Mouse (Mus musculus) small intestine, adult 2 months (tissue): ENCODE measurements around the gene Rsph1. TPM values are rescaled to one million over a fixed set of nuclear protein-coding genes. Genes with fewer than 3 reads are reported as not detected.
A peak's percentile ranks its signal among the peaks of the same experiment; 100 is the strongest.

ENCODE experiments used
- H3K27ac ChIP-seq: fragments of 200-500 bp; 2 replicates; pipeline ENCODE4 v1.5.1; 2012; ENCODE audit warnings: low read depth, low read length, control low read depth, inconsistent platforms; ENCODE audit not compliant: insufficient read depth
- H3K27me3 ChIP-seq: fragments of 200-500 bp; 2 replicates; pipeline ENCODE4 v1.6.1; 2012; ENCODE audit warnings: mild to moderate bottlenecking, moderate library complexity, low read length, inconsistent platforms; ENCODE audit not compliant: control insufficient read depth, insufficient read depth
- H3K36me3 ChIP-seq: fragments of 200-500 bp; 2 replicates; pipeline ENCODE4 v1.6.1; 2012; ENCODE audit warnings: mild to moderate bottlenecking, low read length, control low read depth, inconsistent platforms; ENCODE audit not compliant: control insufficient read depth, insufficient read depth
- H3K4me1 ChIP-seq: fragments of 200-500 bp; 2 replicates; pipeline ENCODE4 v1.6.1; 2012; ENCODE audit warnings: low read length, inconsistent platforms, mixed read lengths; ENCODE audit not compliant: control insufficient read depth, insufficient read depth, insufficient read length
- H3K4me3 ChIP-seq: fragments of 200-500 bp; 2 replicates; pipeline ENCODE4 v1.5.1; 2012; ENCODE audit warnings: low read depth, mild to moderate bottlenecking, control low read depth, inconsistent platforms, low read length, moderate library complexity
- CTCF ChIP-seq: fragments of 200-500 bp; IDR thresholded peaks from 2 replicates; pipeline ENCODE4 v1.5.1; 2012; ENCODE audit warnings: low read depth, mild to moderate bottlenecking, control low read depth, inconsistent platforms, low read length, moderate library complexity, mixed read lengths; ENCODE audit not compliant: insufficient replicate concordance, insufficient read length; ENCODE audit errors: extremely low read depth
- POLR2A ChIP-seq: fragments of 200-500 bp; IDR thresholded peaks from 2 replicates; pipeline ENCODE4 v1.6.1; 2012; ENCODE audit warnings: low read depth, mild to moderate bottlenecking, control low read depth, inconsistent platforms, low read length, moderate library complexity
- WGBS: fragments of 180-500 bp; shearing (Covaris S2); methylation state at CpG from one replicate; pipeline ENCODE4 v1.1.7; 2018; 5-methylcytosine and 5-hydroxymethylcytosine counted together
- polyA plus RNA-seq: library from polyadenylated mRNA; depleted of rRNA; stranded (reverse); fragments of >200 nt; gene quantifications from 2 replicates; pipeline ENCODE4 v1.2.3, GENCODE M21; 2012; rRNA removed

Gene Rsph1
- polyA plus RNA-seq = 0.46 TPM in 1 of 2 replicates, not detected in the other

GRCm38 (mm10) chr17:31276922-31277918, at the start of gene Rsph1:
Gene Rsph1, minus strand, starts transcription at chr17:31277383.
- Histone ChIP-seq H3K27ac (no peak within 1 kb of the TSS), H3K36me3 (no peaks in the 10 kb centered on the region), H3K27me3 (no peaks in the 10 kb centered on the region), H3K4me1 (peaks cover 6% of the 10 kb centered on the region; the same call in 1 of the 2 replicates), H3K4me3 (peak within 1 kb of the TSS; percentile 65)
- 10% methylated on average over 44 of the region's 44 CpGs for WGBS
- TF ChIP-seq POLR2A (no peak), CTCF (no peak)

DNA sequence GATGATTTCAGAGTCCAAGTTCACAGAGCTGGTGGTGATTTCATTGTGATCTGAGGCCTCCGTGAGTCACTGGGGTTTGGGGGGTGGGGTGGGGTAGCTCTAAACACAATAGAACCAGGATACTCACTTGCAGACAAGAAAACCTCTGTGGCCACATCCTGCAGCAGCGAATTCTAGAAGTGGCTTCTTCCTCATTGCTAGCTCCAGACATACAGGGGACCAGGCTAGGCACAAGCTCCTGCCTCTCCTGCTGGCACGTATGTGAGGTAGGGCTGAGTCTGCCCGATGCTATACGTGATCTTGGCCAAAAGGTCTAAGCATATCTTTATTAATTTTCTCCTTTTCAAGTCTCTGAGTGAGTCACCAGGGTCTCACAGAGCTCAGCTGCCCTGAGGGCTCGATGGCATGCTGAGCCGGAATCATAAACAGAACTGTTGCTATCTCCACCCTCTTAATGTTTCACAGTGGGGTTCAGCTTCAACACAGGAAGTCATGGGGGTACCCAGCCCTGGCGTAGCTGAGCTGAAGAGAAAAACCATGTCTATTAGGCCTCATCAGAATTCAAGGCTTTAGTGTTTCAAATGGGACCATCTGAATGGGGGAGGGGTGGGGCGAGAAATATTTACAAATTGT, 49.2 kb upstream of the Rsph1 start:
- Histone ChIP-seq H3K36me3 (peaks cover 53% of the 10 kb centered on the region), H3K4me3 (peak overlapping the region; percentile 6; the same call in 1 of the 2 replicates), H3K4me1 (peaks cover 33% of the 10 kb centered on the region), H3K27me3 (no peaks in the 10 kb centered on the region), H3K27ac (peak overlapping the region; percentile 73)
- WGBS = 37% methylated on average over 9 of the region's 9 CpGs
- no peak for TF ChIP-seq POLR2A
- TF ChIP-seq CTCF = no peak

- H3K27me3 ChIP-seq = no peaks in the 10 kb centered on the region
- peaks cover 37% of the 10 kb centered on the region for H3K4me1 ChIP-seq
- TF ChIP-seq POLR2A (peak; percentile 49; the same call in 1 of the 2 replicates), CTCF (peak; percentile 75; the same call in 1 of the 2 replicates)
- WGBS = 29% methylated on average over 13 of the region's 13 CpGs
- peak overlapping the region; percentile 13 for H3K4me3 ChIP-seq
- peak overlapping the region; percentile 100 for H3K27ac ChIP-seq
- peaks cover 55% of the 10 kb centered on the region for H3K36me3 ChIP-seq
Measured at GRCm38 (mm10) chr17:31325451-31326219, 48.5 kb upstream of the Rsph1 start.

- Histone ChIP-seq H3K4me3 (peak overlapping the region; percentile 20), H3K4me1 (peaks cover 44% of the 10 kb centered on the region), H3K36me3 (peaks cover 48% of the 10 kb centered on the region), H3K27ac (peak overlapping the region; percentile 100), H3K27me3 (no peaks in the 10 kb centered on the region)
- TF ChIP-seq POLR2A = no peak
- no peak for TF ChIP-seq CTCF
- 75% methylated on average over 8 of the region's 8 CpGs for WGBS
Measured at GRCm38 (mm10) chr17:31324227-31324626, 47.0 kb upstream of the Rsph1 start.

DNA sequence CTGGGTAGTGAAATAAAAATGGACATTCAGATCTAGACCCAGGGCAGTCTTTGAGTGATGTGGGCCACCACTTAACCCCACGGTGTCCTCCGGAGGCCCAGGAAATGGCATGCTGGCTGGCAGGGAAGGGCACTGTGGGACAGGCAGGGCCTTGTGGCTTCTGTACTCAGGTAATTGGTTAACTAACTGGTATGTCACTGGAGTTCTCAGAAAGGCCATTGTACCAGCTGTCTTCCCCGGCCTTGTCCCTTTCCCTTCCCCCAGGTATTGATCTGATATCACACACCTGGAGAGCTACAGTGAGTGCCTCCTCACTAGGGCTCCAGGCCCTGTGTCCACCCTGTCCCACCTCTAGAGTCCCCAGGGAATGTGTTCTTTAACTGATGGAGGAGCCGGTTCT, 46.2 kb upstream of the Rsph1 start:
- peak overlapping the region; percentile 100 for H3K27ac ChIP-seq

GRCm38 (mm10) chr17:31322446-31322845, 45.3 kb upstream of the Rsph1 start:
- TF ChIP-seq POLR2A = no peak
- TF ChIP-seq CTCF = no peak
- Histone ChIP-seq H3K27me3 (no peaks in the 10 kb centered on the region), H3K4me1 (peaks cover 52% of the 10 kb centered on the region), H3K27ac (peak overlapping the region; percentile 100), H3K4me3 (no peak overlapping the region), H3K36me3 (peaks cover 43% of the 10 kb centered on the region)
- 27% methylated on average over 4 of the region's 4 CpGs for whole genome bisulfite sequencing

More for the DNA sequence above, 46.2 kb upstream of the Rsph1 start:
- H3K4me1 ChIP-seq = peaks cover 47% of the 10 kb centered on the region
- H3K36me3 ChIP-seq = peaks cover 44% of the 10 kb centered on the region
- 28% methylated on average over 4 of the region's 4 CpGs for WGBS
- TF ChIP-seq POLR2A (no peak; the same call in 1 of the 2 replicates), CTCF (no peak)
- peak overlapping the region; percentile 39 for H3K4me3 ChIP-seq
- H3K27me3 ChIP-seq = no peaks in the 10 kb centered on the region
